Mouse (Mus musculus) lung, embryonic 14.5 days (tissue): ENCODE data around the gene Cerk. TPM values are rescaled to one million over a fixed set of nuclear protein-coding genes. Genes with fewer than 3 reads are reported as not detected.
"Not testable (repeated sequence)": the region's sequence is repeated elsewhere in the genome, so short reads cannot be mapped to it uniquely, and the experiment has no call there.

Source experiments
- ATAC-seq: fragments of 200-750 bp; cut with Nextera tagmentation; 2 replicates; pipeline ENCODE4 v1.8.0; 2017; ENCODE audit warnings: mild to moderate bottlenecking, moderate TSS enrichment, moderate library complexity; ENCODE audit not compliant: insufficient read depth
- DNase-seq: peaks from one replicate; pipeline ENCODE4 v3.0.0-alpha.2; 2015
- H3K27ac ChIP-seq: fragments of 300-500 bp; sonication (generic); 2 replicates; pipeline ENCODE4 v1.5.1; 2014; ENCODE audit warnings: low read depth, mild to moderate bottlenecking, moderate library complexity
- H3K27me3 ChIP-seq: fragments of 300-500 bp; sonication (generic); 2 replicates; pipeline ENCODE4 v1.6.1; 2014; ENCODE audit warnings: low read length, control low read depth; ENCODE audit not compliant: insufficient read depth
- H3K36me3 ChIP-seq: fragments of 300-500 bp; sonication (generic); 2 replicates; pipeline ENCODE4 v1.6.1; 2014; ENCODE audit warnings: control low read depth; ENCODE audit not compliant: insufficient read depth
- H3K4me1 ChIP-seq: fragments of 300-500 bp; sonication (generic); 2 replicates; pipeline ENCODE4 v1.6.1; 2014; ENCODE audit warnings: antibody characterized with exemption, control low read depth; ENCODE audit not compliant: insufficient read depth
- H3K4me2 ChIP-seq: fragments of 300-500 bp; sonication (generic); 2 replicates; pipeline ENCODE4 v1.6.1; 2014; ENCODE audit warnings: mild to moderate bottlenecking
- H3K4me3 ChIP-seq: fragments of 300-500 bp; sonication (generic); 2 replicates; pipeline ENCODE4 v1.5.1; 2014; ENCODE audit warnings: low read depth, low read length
- H3K9ac ChIP-seq: fragments of 300-500 bp; sonication (generic); 2 replicates; pipeline ENCODE4 v1.6.1; 2014
- H3K9me3 ChIP-seq: fragments of 300-500 bp; sonication (generic); 2 replicates; pipeline ENCODE4 v1.6.1; 2016; ENCODE audit warnings: low read depth, low read length, control low read depth
- CTCF ChIP-seq: IDR thresholded peaks from 2 replicates; pipeline ENCODE4 v1.5.1; 2016; ENCODE audit warnings: antibody characterized with exemption, low read depth
- WGBS: fragments of 180-500 bp; shearing (Covaris S2); extraction: QIAGEN DNeasy Blood & Tissue Kit; methylation state at CpG from one replicate; pipeline ENCODE4 v1.1.7; 2014; 5-methylcytosine and 5-hydroxymethylcytosine counted together
- polyA plus RNA-seq: library from polyadenylated mRNA; unstranded; fragments of >200 nt; fragmentation: Nextera tagmentation; extraction: Ambion mirVana; gene quantifications from 2 replicates; pipeline ENCODE4 v1.2.1, GENCODE M21; 2014

Cerk gene
- polyA plus RNA-seq, 1 experiment from 2014 or later = 34.2 TPM

DNA sequence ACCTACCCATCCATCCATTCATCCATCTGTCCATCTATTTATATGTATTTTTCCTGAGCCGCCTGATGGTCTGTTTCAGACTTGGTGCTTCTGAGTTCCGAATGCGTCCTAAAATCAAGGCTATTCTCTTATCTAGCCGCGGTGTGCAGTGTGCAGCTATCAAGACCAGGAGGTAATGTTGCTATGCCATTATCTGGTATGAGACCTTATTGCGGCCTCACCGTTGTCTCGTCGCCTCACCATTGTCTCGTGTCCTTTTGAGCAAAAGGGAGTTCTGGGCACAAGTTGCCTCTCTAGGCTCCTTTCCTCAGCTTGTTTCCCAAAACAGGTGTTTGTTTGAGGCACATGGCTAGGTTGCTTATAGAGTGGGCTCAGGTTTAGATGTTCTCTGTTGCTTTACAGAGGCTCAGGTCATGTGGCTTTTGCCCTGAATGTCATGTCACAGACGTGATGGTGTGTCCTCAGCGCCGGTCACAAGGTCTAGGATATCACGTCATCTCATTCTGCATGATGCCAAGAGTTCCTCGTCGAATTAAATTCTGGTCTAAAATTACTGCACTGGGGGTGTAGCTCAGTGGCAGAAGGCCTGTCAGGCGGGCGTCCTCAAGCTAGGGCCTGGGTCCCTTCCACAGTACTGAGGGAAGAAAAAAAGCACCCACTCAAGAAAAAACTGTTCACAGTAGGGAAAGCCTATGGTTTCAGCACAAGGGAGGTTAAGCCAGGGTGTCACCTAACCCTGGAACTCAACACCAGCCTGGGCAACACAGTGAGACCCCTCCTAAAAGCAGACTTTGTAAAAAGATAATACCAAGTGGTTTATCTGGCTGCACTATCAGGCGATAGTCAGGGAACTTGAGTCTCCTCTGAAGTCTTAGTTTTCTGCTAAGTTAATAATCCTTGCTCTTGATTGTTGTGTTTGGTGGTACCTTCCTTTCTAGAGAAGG, 81.3 kb downstream of the Cerk start:
- peaks cover 8% of the 10 kb centered on the region; the same call in 1 of the 2 replicates for H3K36me3 ChIP-seq
- H3K9me3 ChIP-seq = no peaks in the 10 kb centered on the region
- no peak overlapping the region for H3K9ac ChIP-seq
- ATAC-seq (no peak; the same call in 1 of the 2 replicates), DNase-seq (no peak)
- no peak overlapping the region for H3K27ac ChIP-seq
- no peak overlapping the region for H3K4me2 ChIP-seq
- 85% methylated on average over 19 of the region's 19 CpGs for WGBS
- H3K4me3 ChIP-seq = no peak overlapping the region
- H3K4me1 ChIP-seq = peaks cover 5% of the 10 kb centered on the region; the same call in 1 of the 2 replicates
- no peaks in the 10 kb centered on the region for H3K27me3 ChIP-seq
- no peak for TF ChIP-seq CTCF

DNA sequence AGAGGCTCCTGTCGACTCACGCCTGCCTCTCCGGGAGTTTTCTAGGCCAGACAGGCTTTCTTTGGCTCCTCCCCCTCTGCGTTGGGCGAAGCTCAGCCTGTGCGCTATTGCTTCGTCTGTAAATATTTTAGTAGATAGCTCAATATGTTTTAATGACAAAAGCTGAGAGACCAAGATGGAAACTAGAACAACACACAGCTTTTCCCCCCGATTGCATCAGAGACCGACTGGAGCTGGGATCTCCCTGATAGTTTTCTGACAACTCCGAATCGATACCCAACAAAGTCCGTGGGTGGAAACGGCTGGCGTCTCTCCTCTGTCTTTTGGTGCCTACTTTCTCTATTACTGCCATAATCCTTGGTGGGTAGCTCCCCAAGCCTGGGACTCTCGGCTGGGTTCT, 83.6 kb downstream of the Cerk start:
- DNase-seq (no peak), ATAC-seq (no peak)
- no peak for TF ChIP-seq CTCF
- Histone ChIP-seq H3K27me3 (no peaks in the 10 kb centered on the region), H3K9ac (no peak overlapping the region), H3K4me2 (no peak overlapping the region), H3K9me3 (no peaks in the 10 kb centered on the region), H3K27ac (no peak overlapping the region), H3K4me1 (no peaks in the 10 kb centered on the region), H3K4me3 (no peak overlapping the region), H3K36me3 (peaks cover 8% of the 10 kb centered on the region; the same call in 1 of the 2 replicates)
- WGBS = 82% methylated on average over 15 of the region's 15 CpGs

DNA sequence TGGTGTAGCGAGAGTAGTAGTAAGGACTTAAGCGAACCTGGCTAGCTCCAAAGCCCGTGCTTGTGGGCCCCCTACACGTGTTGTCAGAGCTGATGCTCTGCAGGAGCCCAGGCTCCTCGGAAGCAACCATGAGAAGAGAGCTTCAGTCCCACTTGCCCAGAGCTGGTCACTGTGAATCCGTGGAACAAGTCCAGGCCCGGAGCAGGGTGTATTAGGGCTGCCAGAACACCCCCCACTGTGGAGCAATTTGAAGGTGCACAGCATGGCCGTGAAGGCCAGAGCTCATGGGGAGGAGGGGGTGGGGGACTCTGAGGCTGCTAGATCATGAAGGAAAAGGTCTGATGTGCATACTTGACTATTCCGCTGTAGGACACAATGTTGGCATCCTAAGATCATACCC, 84.4 kb downstream of the Cerk start:
- H3K4me1 ChIP-seq = no peaks in the 10 kb centered on the region
- ATAC-seq = no peak

DNA sequence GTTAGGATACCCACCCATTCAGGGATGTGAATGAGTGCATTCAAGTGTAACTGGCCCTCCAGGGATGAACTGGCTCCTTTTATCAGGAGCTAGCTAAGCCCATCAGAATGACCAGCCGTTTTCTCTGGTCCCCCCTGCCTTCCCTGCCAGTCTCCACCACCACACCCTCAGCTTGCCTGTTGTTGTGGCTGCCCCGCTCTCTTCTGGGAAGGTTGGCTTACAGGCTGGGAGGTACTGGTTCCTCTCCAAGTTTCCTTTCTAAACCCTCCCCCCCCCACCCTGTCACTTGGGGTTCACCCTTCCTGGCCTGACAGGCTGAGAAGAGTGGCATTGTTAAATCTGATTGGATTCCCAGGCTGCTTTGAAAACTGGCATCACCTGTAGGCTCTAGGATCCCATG, 88.1 kb downstream of the Cerk start:
- Histone ChIP-seq H3K4me2 (no peak overlapping the region), H3K9me3 (no peaks in the 10 kb centered on the region), H3K27ac (no peak overlapping the region), H3K4me3 (no peak overlapping the region), H3K36me3 (peaks cover 8% of the 10 kb centered on the region; the same call in 1 of the 2 replicates), H3K4me1 (no peaks in the 10 kb centered on the region), H3K27me3 (no peaks in the 10 kb centered on the region), H3K9ac (no peak overlapping the region)
- 75% methylated on average over 2 of the region's 2 CpGs for WGBS
- DNase-seq = no peak
- ATAC-seq = no peak
- no peak for TF ChIP-seq CTCF

More for the DNA sequence above, 84.4 kb downstream of the Cerk start:
- 78% methylated on average over 9 of the region's 9 CpGs for WGBS
- Histone ChIP-seq H3K9me3 (no peaks in the 10 kb centered on the region), H3K4me2 (no peak overlapping the region), H3K36me3 (peaks cover 8% of the 10 kb centered on the region; the same call in 1 of the 2 replicates), H3K27ac (no peak overlapping the region), H3K9ac (no peak overlapping the region), H3K27me3 (no peaks in the 10 kb centered on the region), H3K4me3 (no peak overlapping the region)
- no peak for DNase-seq
- TF ChIP-seq CTCF = no peak

DNA sequence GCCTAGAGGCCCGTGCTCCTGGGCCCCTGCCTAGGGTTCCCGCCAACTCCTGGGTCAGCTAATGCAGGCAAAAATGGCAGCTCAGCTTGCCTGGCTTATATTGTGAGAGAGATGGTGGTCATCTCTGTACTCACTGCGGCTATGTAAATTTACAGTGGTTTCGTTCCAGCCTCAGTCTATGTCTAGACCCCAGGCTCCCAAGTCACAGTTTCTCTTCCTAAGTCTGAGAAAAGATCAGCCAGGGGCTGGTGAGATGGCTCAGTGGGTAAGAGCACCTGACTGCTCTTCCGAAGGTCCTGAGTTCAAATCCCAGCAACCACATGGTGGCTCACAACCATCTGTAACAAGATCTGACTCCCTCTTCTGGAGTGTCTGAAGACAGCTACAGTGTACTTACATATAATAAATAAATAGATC, 89.3 kb downstream of the Cerk start:
- not testable (repeated sequence) for H3K9me3 ChIP-seq, H3K4me2 ChIP-seq, H3K4me1 ChIP-seq, ATAC-seq, H3K27me3 ChIP-seq, H3K4me3 ChIP-seq, DNase-seq, H3K27ac ChIP-seq, H3K9ac ChIP-seq, H3K36me3 ChIP-seq
- WGBS = 89% methylated on average over 5 of the region's 5 CpGs

DNA sequence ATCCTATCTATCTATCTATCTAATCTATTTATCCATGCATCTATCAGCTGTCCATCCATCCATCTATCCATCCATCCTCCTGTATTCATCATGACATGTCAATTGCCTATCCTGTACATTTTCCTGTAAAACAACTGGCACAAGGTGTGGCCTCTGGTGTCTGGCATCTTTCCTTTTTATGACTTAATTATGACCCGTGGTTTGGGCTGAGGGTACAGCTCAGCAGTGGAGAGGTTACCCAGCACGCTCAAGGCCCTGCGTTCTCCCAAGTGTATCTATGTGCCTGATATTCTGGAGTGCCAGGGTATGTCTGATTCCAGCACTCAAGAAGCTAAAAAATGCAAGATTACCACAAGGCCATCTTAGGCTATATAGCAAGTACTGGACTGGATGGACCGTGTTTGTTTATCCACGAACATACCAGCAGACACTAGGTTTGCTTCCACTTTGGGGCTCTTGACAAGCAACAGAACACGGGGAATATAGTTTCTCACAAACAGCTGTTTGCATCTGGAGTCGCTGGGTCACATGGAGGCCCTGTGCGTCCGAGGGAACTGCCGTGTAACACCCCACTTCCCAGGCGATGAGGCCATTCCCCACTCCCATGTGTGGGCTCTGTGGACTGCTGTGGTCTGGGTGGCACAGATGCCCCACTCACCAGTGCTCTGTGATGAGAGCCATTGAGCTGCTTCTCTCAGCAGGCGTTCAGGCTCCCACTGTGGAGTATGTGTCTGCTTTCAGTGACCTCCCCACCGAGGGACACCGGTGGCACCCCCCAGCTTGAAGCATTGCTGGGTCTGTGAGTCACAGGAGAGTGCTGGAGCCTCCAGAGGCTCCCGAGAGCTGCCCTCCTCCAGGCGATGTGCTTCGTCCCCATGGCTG, 90.0 kb downstream of the Cerk start:
- H3K9ac ChIP-seq = no peak overlapping the region
- H3K4me2 ChIP-seq = no peak overlapping the region
- H3K27me3 ChIP-seq = no peaks in the 10 kb centered on the region
- no peaks in the 10 kb centered on the region for H3K9me3 ChIP-seq
- 84% methylated on average over 17 of the region's 17 CpGs for WGBS
- H3K4me3 ChIP-seq = no peak overlapping the region
- H3K36me3 ChIP-seq = 0 out of 2 replicates have a peak, but pooled peaks cover 3% of the 10 kb centered on the region
- DNase-seq (no peak), ATAC-seq (no peak)
- no peaks in the 10 kb centered on the region for H3K4me1 ChIP-seq
- H3K27ac ChIP-seq = no peak overlapping the region
- no peak for TF ChIP-seq CTCF
